Mouse (Mus musculus): ENCODE data around the gene Nhlrc3.

- TF ChIP-seq CTCF (IDR thresholded peaks at IDR 0.05; ENCODE audit: low read depth) = no peak
- no peak for TF ChIP-seq EP300 (IDR thresholded peaks at IDR 0.05; ENCODE audit: low read depth)
These were observed 50.9 kb downstream of the Nhlrc3 start for GRCm38 (mm10) chr3:53412259-53412658.
